Mouse (Mus musculus): ENCODE results near the gene Tex101. TPM values are rescaled to one million over a fixed set of nuclear protein-coding genes. Genes with fewer than 3 reads are reported as not detected.
A peak's percentile ranks its signal among the peaks of the same experiment; 100 is the strongest.
"Not testable (repeated sequence)": the region's sequence is repeated elsewhere in the genome, so short reads cannot be mapped to it uniquely, and the experiment has no call there.

Tex101 gene
- not detected in 2 replicates for total RNA-seq (2014; rRNA removed)
- polyA plus RNA-seq (2012; rRNA removed): not detected in 2 replicates

GRCm38 (mm10) chr7:24676575-24676974, at the start of gene Tex101:
Gene Tex101 (minus strand): TSS chr7:24676675.
- no peak for TF ChIP-seq CTCF (IDR thresholded peaks at IDR 0.05; ENCODE audit: low read depth, low read length)
- Histone ChIP-seq H3K27ac (replicated peaks; ENCODE audit: insufficient read depth, low read depth, low read length) (no peak within 1 kb of the TSS), H3K4me3 (ENCODE audit: insufficient read depth, low read depth, low read length) (no peak within 1 kb of the TSS), H3K27me3 (ENCODE audit: control insufficient read depth, insufficient read depth, low read length) (no peaks in the 10 kb centered on the region), H3K4me1 (ENCODE audit: control insufficient read depth, insufficient read depth, low read length) (no peaks in the 10 kb centered on the region), H3K79me2 (ENCODE audit: control insufficient read depth, insufficient read depth, low read length) (no peaks in the 10 kb centered on the region), H3K36me3 (ENCODE audit: control insufficient read depth, insufficient read depth, low read length) (no peaks in the 10 kb centered on the region), H3K9ac (ENCODE audit: low read depth, low read length) (no peak within 1 kb of the TSS)
- WGBS: 86% methylated on average over 9 of the region's 9 CpGs
- no peak for DNase-seq (ENCODE audit: extremely low read depth, low read depth, low spot score)

- H3K4me1 ChIP-seq (ENCODE audit: control insufficient read depth, insufficient read depth, low read length): no peaks in the 10 kb centered on the region
- no peak overlapping the region for H3K4me3 ChIP-seq (ENCODE audit: insufficient read depth, low read depth, low read length)
- no peak overlapping the region for H3K27ac ChIP-seq (replicated peaks; ENCODE audit: insufficient read depth, low read depth, low read length)
- DNase-seq (ENCODE audit: extremely low read depth, low read depth, low spot score): peak; percentile 0
- H3K9ac ChIP-seq (ENCODE audit: low read depth, low read length): no peak overlapping the region
- TF ChIP-seq CTCF (IDR thresholded peaks at IDR 0.05; ENCODE audit: low read depth, low read length) (no peak), POLR2A (IDR thresholded peaks at IDR 0.05; ENCODE audit: extremely low read depth, insufficient read depth, low read length) (no peak)
- H3K79me2 ChIP-seq (ENCODE audit: control insufficient read depth, insufficient read depth, low read length): no peaks in the 10 kb centered on the region
- no peaks in the 10 kb centered on the region for H3K27me3 ChIP-seq (ENCODE audit: control insufficient read depth, insufficient read depth, low read length)
- 60% methylated on average over 6 of the region's 6 CpGs for WGBS
- no peaks in the 10 kb centered on the region for H3K36me3 ChIP-seq (ENCODE audit: control insufficient read depth, insufficient read depth, low read length)
These were observed 38.6 kb upstream of the Tex101 start for GRCm38 (mm10) chr7:24715039-24715438.

GRCm38 (mm10) chr7:24708832-24709292, 32.4 kb upstream of the Tex101 start, which contains the start of gene BC049730:
Gene BC049730 (plus strand): TSS chr7:24709242.
- DNase-seq (ENCODE audit: extremely low read depth, low read depth, low spot score): no peak
- no peaks in the 10 kb centered on the region for H3K79me2 ChIP-seq (ENCODE audit: control insufficient read depth, insufficient read depth, low read length)
- no peaks in the 10 kb centered on the region for H3K36me3 ChIP-seq (ENCODE audit: control insufficient read depth, insufficient read depth, low read length)
- H3K4me1 ChIP-seq (ENCODE audit: control insufficient read depth, insufficient read depth, low read length): no peaks in the 10 kb centered on the region
- no peak within 1 kb of the TSS for H3K9ac ChIP-seq (ENCODE audit: low read depth, low read length)
- H3K27me3 ChIP-seq (ENCODE audit: control insufficient read depth, insufficient read depth, low read length): no peaks in the 10 kb centered on the region
- 93% methylated on average over 14 of the region's 14 CpGs for WGBS
- H3K27ac ChIP-seq (replicated peaks; ENCODE audit: insufficient read depth, low read depth, low read length): no peak within 1 kb of the TSS
- no peak for TF ChIP-seq POLR2A (IDR thresholded peaks at IDR 0.05; ENCODE audit: extremely low read depth, insufficient read depth, low read length)
- no peak for TF ChIP-seq CTCF (IDR thresholded peaks at IDR 0.05; ENCODE audit: low read depth, low read length)
- no peak within 1 kb of the TSS for H3K4me3 ChIP-seq (ENCODE audit: insufficient read depth, low read depth, low read length)

- H3K36me3 ChIP-seq (ENCODE audit: control insufficient read depth, insufficient read depth, low read length); H3K27me3 ChIP-seq (ENCODE audit: control insufficient read depth, insufficient read depth, low read length); H3K4me3 ChIP-seq (ENCODE audit: insufficient read depth, low read depth, low read length); H3K9ac ChIP-seq (ENCODE audit: low read depth, low read length); H3K4me1 ChIP-seq (ENCODE audit: control insufficient read depth, insufficient read depth, low read length); H3K27ac ChIP-seq (replicated peaks; ENCODE audit: insufficient read depth, low read depth, low read length); H3K79me2 ChIP-seq (ENCODE audit: control insufficient read depth, insufficient read depth, low read length); DNase-seq (ENCODE audit: extremely low read depth, low read depth, low spot score): not testable (repeated sequence)
- WGBS: 79% methylated on average over 9 of the region's 9 CpGs
These were observed 26.4 kb upstream of the Tex101 start for GRCm38 (mm10) chr7:24702841-24703240.

GRCm38 (mm10) chr7:24697891-24698290, 21.4 kb upstream of the Tex101 start:
- not testable (repeated sequence) for H3K27me3 ChIP-seq (ENCODE audit: control insufficient read depth, insufficient read depth, low read length); H3K36me3 ChIP-seq (ENCODE audit: control insufficient read depth, insufficient read depth, low read length); H3K27ac ChIP-seq (replicated peaks; ENCODE audit: insufficient read depth, low read depth, low read length); H3K4me3 ChIP-seq (ENCODE audit: insufficient read depth, low read depth, low read length); H3K9ac ChIP-seq (ENCODE audit: low read depth, low read length); H3K4me1 ChIP-seq (ENCODE audit: control insufficient read depth, insufficient read depth, low read length); DNase-seq (ENCODE audit: extremely low read depth, low read depth, low spot score); H3K79me2 ChIP-seq (ENCODE audit: control insufficient read depth, insufficient read depth, low read length)
- WGBS: 88% methylated on average over 4 of the region's 4 CpGs

DNA sequence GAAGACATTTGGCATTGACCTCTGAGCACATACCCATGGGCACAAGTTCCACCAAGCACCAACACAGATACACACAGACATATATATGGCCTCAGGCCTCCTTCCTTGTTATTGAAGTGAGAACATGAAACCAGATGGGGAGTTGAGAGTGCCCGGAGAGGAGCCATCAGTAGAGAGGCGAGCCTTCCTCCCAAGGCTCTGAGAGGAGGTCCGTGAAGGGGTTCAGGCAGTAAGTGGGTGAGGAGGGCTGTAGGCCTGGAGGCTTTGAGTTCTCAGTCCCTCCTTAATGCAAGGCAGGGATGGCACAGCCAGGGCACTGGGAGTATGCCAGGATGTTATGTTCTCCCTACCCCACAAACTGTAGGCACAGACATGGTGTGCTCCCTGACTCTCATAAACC, 16.2 kb upstream of the Tex101 start:
- DNase-seq (ENCODE audit: extremely low read depth, low read depth, low spot score); H3K9ac ChIP-seq (ENCODE audit: low read depth, low read length); H3K27ac ChIP-seq (replicated peaks; ENCODE audit: insufficient read depth, low read depth, low read length); H3K4me1 ChIP-seq (ENCODE audit: control insufficient read depth, insufficient read depth, low read length); H3K27me3 ChIP-seq (ENCODE audit: control insufficient read depth, insufficient read depth, low read length); H3K36me3 ChIP-seq (ENCODE audit: control insufficient read depth, insufficient read depth, low read length); H3K79me2 ChIP-seq (ENCODE audit: control insufficient read depth, insufficient read depth, low read length); H3K4me3 ChIP-seq (ENCODE audit: insufficient read depth, low read depth, low read length): not testable (repeated sequence)
- WGBS: 68% methylated on average over 3 of the region's 3 CpGs

GRCm38 (mm10) chr7:24687519-24687918, 11.0 kb upstream of the Tex101 start:
- H3K9ac ChIP-seq (ENCODE audit: low read depth, low read length); H3K4me3 ChIP-seq (ENCODE audit: insufficient read depth, low read depth, low read length); H3K79me2 ChIP-seq (ENCODE audit: control insufficient read depth, insufficient read depth, low read length); H3K27me3 ChIP-seq (ENCODE audit: control insufficient read depth, insufficient read depth, low read length); H3K4me1 ChIP-seq (ENCODE audit: control insufficient read depth, insufficient read depth, low read length); H3K27ac ChIP-seq (replicated peaks; ENCODE audit: insufficient read depth, low read depth, low read length); DNase-seq (ENCODE audit: extremely low read depth, low read depth, low spot score); H3K36me3 ChIP-seq (ENCODE audit: control insufficient read depth, insufficient read depth, low read length): not testable (repeated sequence)
- WGBS: 87% methylated on average over 10 of the region's 10 CpGs

GRCm38 (mm10) chr7:24684121-24684520, 7.6 kb upstream of the Tex101 start:
- not testable (repeated sequence) for H3K4me1 ChIP-seq (ENCODE audit: control insufficient read depth, insufficient read depth, low read length); H3K27ac ChIP-seq (replicated peaks; ENCODE audit: insufficient read depth, low read depth, low read length); H3K36me3 ChIP-seq (ENCODE audit: control insufficient read depth, insufficient read depth, low read length); H3K9ac ChIP-seq (ENCODE audit: low read depth, low read length); H3K27me3 ChIP-seq (ENCODE audit: control insufficient read depth, insufficient read depth, low read length); H3K4me3 ChIP-seq (ENCODE audit: insufficient read depth, low read depth, low read length); H3K79me2 ChIP-seq (ENCODE audit: control insufficient read depth, insufficient read depth, low read length)
- 69% methylated on average over 7 of the region's 7 CpGs for WGBS
- peak; percentile 3 for DNase-seq (ENCODE audit: extremely low read depth, low read depth, low spot score)

Measured in liver, adult 2 months (tissue).